Mouse (Mus musculus): ENCODE measurements around the gene Bpifa2. TPM values are rescaled to one million over a fixed set of nuclear protein-coding genes. Genes with fewer than 3 reads are reported as not detected.
A peak's percentile ranks its signal among the peaks of the same experiment; 100 is the strongest.
"Not testable (repeated sequence)": the region's sequence is repeated elsewhere in the genome, so short reads cannot be mapped to it uniquely, and the experiment has no call there.

Bpifa2 gene
- 0.18 and 0.22 TPM in 2 replicates for polyA plus RNA-seq (2015; fragmentation: Nextera tagmentation; extraction: Ambion mirVana)

DNA sequence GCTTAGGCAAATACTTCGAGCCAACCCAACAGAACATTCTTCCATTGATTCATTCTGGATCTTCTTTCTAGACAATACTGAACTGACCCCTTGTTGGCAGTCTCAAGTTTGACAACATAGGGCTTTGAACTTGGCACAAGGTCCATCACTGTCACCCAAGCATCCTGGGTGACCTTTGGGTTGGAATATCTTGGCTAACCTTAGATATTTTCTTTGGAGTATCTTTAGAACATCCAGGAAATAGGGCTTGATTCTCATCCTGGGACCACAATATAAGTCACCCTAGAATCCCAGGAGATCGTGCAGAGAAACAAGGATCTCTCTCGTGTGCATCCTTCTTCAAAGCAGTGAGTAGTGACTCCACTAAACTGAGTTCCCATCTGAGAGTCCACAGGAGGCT, at the start of gene Bpifa2:
TSS of gene Bpifa2 (plus strand) at position 301 of the 400 bp plus-strand sequence.
- no peak for DNase-seq (ENCODE audit: low spot score)

DNA sequence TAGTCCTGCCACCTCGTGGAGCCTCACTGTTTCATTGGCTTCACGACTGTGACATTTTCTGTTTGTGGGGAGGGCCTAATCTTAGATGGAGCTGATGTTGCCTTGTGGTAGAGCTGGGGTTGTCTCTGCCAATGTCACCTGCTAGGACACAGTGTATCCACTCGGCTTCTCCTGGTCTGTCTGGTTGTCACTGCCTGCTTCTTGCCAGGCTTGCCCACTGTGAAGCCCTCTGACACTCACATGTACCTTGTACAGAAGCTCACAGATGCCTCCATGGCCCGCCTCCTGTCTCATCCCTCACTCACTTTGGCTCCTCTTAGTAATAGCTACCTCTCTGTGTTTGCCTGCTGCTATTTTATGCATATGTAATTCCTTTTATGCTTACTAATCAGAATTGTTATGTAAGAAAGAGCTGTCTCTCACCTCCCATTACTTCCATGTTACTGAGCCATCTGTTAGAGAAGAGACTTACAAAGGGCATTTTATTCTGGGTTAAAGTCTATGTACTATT, 45.2 kb upstream of the Bpifa2 start:
- DNase-seq (ENCODE audit: low spot score) = no peak

DNA sequence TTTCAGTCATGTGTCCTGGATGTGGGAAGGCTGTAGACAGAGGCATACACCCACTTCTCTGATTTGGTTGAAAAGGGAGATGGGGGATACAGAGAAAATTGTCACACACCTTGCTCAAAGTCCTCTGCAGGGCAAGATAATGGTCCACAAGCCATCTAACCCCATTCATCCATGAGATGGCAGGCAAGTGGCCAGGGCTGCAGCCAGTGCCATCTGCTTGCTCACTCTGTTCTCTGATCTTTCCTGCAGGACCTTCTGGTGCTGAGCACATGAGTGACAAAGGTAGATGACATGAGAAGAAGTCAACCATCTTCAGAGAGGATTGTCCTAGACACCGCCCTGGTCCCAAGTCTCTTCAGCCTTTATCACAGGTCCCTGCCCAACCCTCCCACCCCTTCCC, 44.7 kb upstream of the Bpifa2 start:
- no peak for DNase-seq (ENCODE audit: low spot score)

DNA sequence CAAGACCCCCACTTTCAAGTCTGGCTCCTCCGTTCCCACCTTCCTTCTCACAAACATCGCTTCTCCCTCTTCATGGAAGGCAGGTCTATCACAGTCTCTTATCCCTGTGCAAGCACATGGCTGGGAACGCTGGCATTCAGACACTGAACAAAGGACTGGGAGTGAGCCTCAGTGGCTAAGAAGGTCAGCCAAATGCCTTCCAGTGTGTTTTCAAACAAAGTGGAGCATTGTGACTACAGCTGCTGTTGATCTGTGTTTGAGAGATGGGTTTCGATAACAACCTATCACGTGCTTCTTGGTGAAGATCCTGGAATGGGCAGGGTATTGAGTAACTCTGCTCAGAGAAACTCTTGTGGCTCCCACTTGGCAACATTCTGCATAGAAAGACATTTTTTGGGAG, 37.8 kb upstream of the Bpifa2 start:
- DNase-seq (ENCODE audit: low spot score) = no peak

DNA sequence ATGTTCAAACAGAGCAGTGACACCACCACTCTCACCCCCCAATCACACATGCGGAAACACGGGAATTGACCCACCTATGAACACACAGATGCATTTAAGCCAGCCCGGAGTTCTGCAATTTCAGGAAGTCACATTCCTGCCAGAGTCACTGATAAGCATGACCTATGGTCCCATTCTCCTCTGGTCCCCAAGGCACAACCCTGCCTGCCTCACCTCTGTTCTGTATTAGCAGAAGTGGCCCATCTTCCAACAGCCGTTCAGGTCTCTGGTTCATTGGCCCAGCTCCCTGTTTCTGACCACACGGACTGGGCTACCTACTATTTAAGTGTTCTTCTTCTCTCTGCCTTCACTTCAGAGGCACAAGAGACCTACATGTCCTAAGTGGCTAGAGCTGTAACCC, 33.5 kb upstream of the Bpifa2 start, which contains the start of gene Bpifa6:
TSS of gene Bpifa6 (plus strand) at position 364 of the 400 bp plus-strand sequence.
- DNase-seq (ENCODE audit: low spot score) = no peak

DNA sequence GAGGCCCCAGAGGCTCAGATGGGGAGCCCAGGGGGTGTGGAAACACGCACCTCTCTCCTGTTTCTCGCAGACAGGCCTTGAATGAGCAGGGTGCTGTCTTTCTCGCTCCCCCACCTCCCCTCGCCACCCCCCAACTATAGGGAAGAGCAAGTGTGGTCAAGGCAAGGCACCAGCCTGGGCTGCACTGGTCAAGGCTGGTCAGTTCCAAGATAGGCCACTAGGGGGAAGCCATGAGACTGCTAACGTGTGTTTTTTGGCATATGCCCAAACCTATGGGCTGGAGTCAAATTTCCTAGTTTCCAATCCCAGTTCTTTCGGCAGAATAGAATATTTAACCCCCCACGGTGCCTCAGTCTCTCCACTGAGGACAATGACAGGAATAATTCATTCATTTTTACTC, 12.3 kb upstream of the Bpifa2 start:
- DNase-seq (ENCODE audit: low spot score) = peak; percentile 33

DNA sequence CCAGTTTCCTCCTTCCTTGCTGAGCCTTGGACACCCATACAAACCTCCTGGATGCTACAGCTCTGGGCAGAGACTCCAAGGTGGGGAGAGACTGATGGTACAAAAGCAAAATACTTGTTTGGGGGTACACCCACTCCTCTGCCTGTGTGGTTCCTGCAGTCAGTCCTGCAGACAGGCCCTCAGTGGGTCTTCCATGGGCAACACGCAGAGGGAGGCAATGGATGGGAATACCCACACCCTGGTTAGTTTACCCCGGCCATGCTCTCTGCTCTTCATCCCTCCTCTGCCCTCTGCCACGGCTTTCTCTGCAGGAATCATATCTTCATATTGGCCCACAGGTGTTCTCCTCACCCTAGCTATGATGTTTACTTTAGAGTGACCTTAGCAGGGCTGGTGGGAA, 7.6 kb upstream of the Bpifa2 start:
- no peak for DNase-seq (ENCODE audit: low spot score)

DNA sequence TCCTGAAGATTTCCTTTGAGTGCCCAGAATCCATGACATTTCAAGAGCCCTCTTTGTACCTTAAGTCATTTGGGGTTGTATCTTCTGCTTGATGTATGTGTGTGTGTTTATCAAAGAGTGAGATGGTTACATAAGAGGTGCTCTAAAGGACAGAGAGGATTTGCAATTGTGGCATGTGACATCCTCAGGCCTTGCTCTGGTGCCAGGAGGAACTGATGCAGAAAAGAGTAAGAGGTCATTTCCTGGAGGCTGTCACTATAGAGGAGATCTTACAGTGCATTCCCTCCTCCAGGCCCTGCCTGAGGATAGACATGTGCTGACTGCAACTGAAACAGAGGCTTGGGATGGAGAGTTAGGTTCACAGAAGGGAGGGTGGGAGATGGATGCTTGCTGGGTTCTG, 7.0 kb upstream of the Bpifa2 start:
- no peak for DNase-seq (ENCODE audit: low spot score)

DNA sequence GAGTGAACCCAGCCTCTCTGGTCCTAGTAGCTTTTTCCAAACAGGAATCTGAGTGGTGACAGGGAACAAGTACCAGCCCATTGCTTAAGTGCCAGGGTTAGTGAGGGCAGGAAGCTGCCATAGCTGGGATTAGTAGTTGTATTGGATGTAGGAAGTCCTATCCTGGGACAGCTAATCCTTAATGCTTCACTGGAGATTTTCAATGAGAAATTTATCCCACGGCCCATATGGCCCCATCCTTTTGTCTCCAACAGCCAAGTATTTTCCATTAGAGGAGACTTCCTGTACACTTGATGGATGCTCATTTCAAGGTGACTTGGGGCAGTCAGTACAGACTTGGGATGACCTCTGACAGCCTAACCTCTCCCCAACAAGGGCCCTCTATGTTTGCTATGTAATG, 3.6 kb upstream of the Bpifa2 start:
- no peak for DNase-seq (ENCODE audit: low spot score)

DNA sequence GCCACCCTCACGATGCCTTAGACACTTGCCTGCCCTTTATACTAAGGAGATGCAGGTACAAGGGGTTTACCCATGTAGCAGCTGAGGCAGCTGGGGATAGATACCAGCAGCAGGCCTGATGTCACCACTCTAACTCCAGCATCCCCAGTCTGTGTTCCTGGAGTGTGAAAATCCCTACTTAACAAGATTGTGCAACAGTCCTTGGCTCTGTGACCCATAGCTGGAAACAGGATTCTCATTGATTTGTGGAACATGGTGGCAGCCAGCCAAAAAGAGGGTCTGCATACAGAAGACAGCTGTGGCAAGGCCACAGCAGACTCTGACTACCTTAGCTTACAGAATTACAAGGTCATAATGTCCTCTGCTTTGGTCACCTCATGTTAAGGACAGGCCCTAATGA, 3.0 kb upstream of the Bpifa2 start:
- no peak for DNase-seq (ENCODE audit: low spot score)

DNA sequence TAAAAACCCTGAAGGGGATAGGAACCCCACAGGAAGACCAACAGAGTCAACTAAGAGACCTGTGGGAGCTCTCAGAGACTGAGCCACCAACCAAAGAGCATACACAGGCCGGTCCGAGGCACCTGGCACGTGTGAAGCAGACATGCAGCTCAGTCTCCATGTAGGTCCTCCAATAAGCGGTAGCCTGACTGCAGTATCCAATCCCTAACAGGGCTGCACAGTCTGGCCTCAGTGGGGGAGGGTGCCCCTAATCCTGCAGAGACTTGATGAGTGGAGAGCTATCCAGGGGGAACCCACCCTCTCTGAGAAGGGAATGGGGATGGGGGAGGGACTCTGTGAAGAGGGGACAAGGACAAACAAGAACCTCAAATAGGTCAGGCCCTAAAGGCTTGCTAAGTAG, 2.3 kb upstream of the Bpifa2 start:
- no peak for DNase-seq (ENCODE audit: low spot score)

DNA sequence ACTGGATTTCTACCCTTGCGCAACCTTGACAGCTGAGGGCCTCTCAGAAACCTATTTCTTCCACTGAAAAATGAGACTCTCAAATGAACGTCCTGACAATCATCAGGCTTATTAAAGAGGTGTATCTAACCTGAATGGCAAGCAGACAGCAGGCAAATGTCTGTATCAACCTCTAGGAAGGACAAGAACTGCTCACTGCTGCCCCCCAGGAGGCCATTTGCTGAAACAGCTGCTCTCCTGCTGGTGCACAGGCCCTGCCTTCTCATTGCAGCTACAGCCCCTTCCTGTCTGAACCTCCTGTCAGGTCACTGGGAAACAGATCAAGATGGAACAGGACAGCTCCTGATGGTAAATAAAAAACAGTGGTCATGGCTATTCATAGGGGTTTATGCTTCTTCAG, 1.7 kb upstream of the Bpifa2 start:
- no peak for DNase-seq (ENCODE audit: low spot score)

DNA sequence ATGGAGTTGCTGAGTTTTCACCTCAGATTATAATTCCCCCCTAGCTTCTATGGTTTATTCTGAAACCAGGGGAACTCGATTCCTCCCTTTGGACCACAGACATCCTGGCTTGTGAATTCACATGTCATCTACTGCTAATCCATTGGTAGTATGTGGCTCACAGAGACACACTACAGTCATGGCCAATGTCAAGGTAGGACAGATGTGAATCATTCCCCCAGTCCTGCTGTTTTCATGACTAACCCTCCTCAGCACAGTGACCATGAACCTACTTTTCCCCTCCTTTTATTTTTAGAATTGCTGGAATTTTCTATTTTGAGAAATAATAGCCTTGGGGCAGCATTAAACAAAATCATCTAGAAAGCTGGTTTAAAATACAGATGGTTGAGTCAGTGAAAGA, 684 bp upstream of the Bpifa2 start:
- no peak for DNase-seq (ENCODE audit: low spot score)

DNA sequence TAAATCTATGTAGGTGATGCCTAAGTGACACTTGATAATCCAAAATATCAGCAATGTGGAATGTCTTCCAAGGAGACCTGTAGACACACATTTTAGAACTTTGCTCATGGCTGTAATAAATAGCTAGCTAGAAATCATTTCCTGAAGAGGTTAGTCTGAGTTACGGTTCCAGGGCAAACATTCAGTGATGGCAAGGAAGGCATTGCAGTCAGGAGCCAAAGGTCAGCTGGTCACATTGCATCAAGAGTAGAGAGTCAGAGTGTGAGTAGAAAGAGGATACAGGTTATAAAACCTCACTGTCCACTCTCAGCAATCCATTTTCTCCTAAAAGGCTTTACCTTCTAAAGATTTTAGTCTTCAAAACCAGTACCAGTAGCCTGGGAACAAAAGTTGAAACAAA, 9.9 kb downstream of the Bpifa2 start:
- DNase-seq (ENCODE audit: low spot score) = no peak

DNA sequence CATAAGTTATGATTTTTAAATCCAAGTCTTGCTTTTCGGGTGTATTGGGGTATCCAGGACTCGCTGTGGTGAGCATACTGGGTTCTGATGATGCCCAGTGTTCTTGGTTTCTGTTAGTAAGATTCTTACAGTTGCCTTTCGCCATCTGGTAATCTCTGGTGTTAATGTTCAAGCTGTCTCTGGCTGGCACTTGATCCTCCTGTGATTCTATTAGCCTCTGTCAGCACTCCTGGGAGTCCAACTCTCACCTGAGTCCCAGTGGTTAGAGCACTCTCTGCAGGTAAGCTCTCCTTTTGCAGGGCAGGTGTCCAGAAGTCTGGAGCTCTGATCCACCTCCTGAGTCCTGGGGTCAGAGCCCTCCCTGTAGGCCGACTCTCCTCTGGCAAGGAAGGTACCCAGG, 16.6 kb downstream of the Bpifa2 start:
- not testable (repeated sequence) for DNase-seq (ENCODE audit: low spot score)

DNA sequence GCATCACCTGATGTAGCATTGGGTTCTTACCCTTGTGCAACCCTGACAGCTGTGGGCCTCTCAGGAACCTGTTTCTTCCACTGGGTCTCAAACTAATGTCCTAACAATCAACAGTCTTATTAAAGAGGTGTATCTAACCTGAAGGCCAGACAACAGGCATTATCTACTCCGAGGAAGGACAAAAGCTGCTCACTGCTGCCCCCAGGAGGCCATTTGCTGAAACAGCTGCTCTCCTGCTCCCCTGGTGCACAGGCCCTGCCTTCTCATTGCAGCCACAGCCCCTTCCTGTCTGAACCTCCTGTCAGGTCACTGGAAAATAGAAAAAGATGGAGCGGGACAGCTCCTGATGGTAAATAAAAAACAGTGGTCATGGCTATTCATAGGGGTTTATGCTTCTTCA, 30.9 kb downstream of the Bpifa2 start:
- peak; percentile 29 for DNase-seq (ENCODE audit: low spot score)

DNA sequence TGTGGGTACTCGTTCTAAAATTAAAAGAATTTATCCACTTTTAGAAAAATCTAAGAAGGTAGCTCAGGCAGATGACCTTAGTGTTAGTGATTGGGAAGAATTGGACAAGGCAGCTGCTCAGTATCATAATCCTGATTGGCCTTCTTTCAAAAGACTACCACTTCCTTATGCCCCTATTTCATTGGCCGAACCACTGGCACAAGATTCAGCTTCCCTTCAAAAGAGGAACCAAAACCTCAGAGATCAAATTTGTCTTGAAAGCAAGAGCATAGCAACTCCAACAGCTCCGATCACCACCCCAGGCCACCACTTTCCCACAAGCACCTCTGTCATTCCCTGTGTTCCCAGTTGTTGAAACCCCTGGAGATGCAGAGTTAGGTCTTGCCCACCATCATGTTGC, 36.7 kb downstream of the Bpifa2 start:
- DNase-seq (ENCODE audit: low spot score) = no peak

DNA sequence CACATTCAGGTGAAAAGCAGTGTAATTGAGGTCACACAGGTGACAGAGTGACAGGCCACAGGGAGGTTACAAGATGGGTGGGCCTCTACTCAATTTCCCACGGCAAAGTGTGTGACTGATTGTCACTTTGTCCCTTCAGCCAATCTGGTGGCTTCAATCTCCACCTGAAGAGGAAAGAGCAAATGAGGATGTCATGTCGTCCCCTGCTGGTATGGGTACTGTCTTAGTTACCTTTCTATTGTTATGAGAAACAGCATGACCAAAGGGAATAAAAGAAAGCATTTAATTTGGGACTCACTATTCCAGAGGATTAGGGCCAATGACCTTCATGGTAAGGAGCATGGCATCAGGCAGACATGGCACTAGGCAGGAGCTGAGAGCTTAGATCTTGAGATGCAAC, 50.6 kb downstream of the Bpifa2 start:
- no peak for DNase-seq (ENCODE audit: low spot score)

Other genes with a start within 250 kb of the Bpifa2 start
- gene Efcab8, start 228.3 kb upstream of the Bpifa2 start, polyA plus RNA-seq (2015; fragmentation: Nextera tagmentation; extraction: Ambion mirVana) = 0.57 and 0.85 TPM in 2 replicates
- gene Sun5, start 137.2 kb upstream of the Bpifa2 start, polyA plus RNA-seq (2015; fragmentation: Nextera tagmentation; extraction: Ambion mirVana) = not detected in 2 replicates
- gene Bpifb2, start 133.2 kb upstream of the Bpifa2 start, polyA plus RNA-seq (2015; fragmentation: Nextera tagmentation; extraction: Ambion mirVana) = 0.22 and 0.33 TPM in 2 replicates
- gene Bpifb6, start 107.9 kb upstream of the Bpifa2 start, polyA plus RNA-seq (2015; fragmentation: Nextera tagmentation; extraction: Ambion mirVana) = 0.14 TPM in 1 of 2 replicates, not detected in the other
- gene Bpifb3, start 90.0 kb upstream of the Bpifa2 start, polyA plus RNA-seq (2015; fragmentation: Nextera tagmentation; extraction: Ambion mirVana) = 0.44 and 0.51 TPM in 2 replicates
- 0.10 and 0.19 TPM in 2 replicates for gene Bpifb4, start 70.1 kb upstream of the Bpifa2 start, polyA plus RNA-seq (2015; fragmentation: Nextera tagmentation; extraction: Ambion mirVana)
- 0.10 and 0.17 TPM in 2 replicates for gene Bpifa6, start 33.3 kb upstream of the Bpifa2 start, polyA plus RNA-seq (2015; fragmentation: Nextera tagmentation; extraction: Ambion mirVana)
- gene Bpifa3, start 122.1 kb downstream of the Bpifa2 start, polyA plus RNA-seq (2015; fragmentation: Nextera tagmentation; extraction: Ambion mirVana) = not detected in 2 replicates
- 185 and 212 TPM in 2 replicates for gene Bpifa1, start 134.6 kb downstream of the Bpifa2 start, polyA plus RNA-seq (2015; fragmentation: Nextera tagmentation; extraction: Ambion mirVana)
- gene Bpifa5, start 154.3 kb downstream of the Bpifa2 start, polyA plus RNA-seq (2015; fragmentation: Nextera tagmentation; extraction: Ambion mirVana) = 0.46 and 0.54 TPM in 2 replicates
- gene Bpifb1, start 182.6 kb downstream of the Bpifa2 start, polyA plus RNA-seq (2015; fragmentation: Nextera tagmentation; extraction: Ambion mirVana) = 1.2 and 1.5 TPM in 2 replicates
- 0.24 and 0.35 TPM in 2 replicates for gene Bpifb5, start 215.5 kb downstream of the Bpifa2 start, polyA plus RNA-seq (2015; fragmentation: Nextera tagmentation; extraction: Ambion mirVana)
- 0.18 and 0.28 TPM in 2 replicates for gene Bpifb9a, start 249.6 kb downstream of the Bpifa2 start, polyA plus RNA-seq (2015; fragmentation: Nextera tagmentation; extraction: Ambion mirVana)